In the genomic region with DNA sequence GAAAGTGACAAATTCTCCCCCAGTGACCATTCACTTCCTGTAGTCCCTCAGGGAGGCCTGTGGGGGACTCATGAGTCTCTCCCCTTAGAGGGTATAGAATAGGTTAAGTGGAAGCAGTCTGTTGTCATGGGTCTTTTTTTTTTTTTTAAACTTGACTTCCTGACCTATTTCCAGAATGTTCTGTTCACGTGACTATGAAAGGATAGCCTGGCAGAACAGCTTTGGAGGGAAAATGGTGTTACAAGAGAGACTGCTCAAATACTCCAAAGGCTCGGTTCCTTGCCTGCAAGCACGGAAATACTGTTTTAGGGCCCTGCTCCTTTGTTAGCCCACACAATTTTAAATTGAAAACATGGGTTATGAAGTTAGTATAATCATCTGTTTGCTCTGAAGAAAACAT, we compare ENCODE assay signal across 28 mouse cellular contexts.
DNase-seq lines count a peak whose midpoint lies in the region; ATAC-seq and TF ChIP-seq lines count a peak whose summit lies in the region.
"Had no signal": no experiment of that assay in that cellular context is flagged by ENCODE, and none has a peak within 500 bp of the region (broad histone marks: within the 10 kb centered on the region; RNA-seq: fewer than 3 reads in every experiment).

No protein-coding gene starts in this region.

- H3K27me3 ChIP-seq in heart, embryonic 10.5 days (ENCODE audit: insufficient read depth, poor library complexity, severe bottlenecking) = no peaks in the 10 kb centered on the region
- H3K27me3 ChIP-seq: embryonic facial prominence, embryonic 13.5 days; hindbrain, embryonic 13.5 days had no signal

- H3K36me3 ChIP-seq in heart, embryonic 10.5 days = no peaks in the 10 kb centered on the region
- no peaks in the 10 kb centered on the region for H3K36me3 ChIP-seq in macrophage (ENCODE audit: inconsistent target)
- H3K36me3 ChIP-seq: embryonic facial prominence, embryonic 10.5 days; embryonic facial prominence, embryonic 13.5 days; hindbrain, embryonic 10.5 days; hindbrain, embryonic 13.5 days had no signal

- ATAC-seq in megakaryocyte, adult 5-6 weeks (ENCODE audit: poor library complexity, severe bottlenecking) = no peak
- ATAC-seq: activated CD4-positive, CD25-positive, alpha-beta regulatory T cell, adult 4 months; CD4-positive, CD25-positive, alpha-beta regulatory T cell, adult 4 months; forebrain, embryonic 14.5 days; forebrain, postnatal 0 days; hindbrain, embryonic 16.5 days had no signal

- H3K4me3 ChIP-seq in heart, embryonic 10.5 days = no peak overlapping the region
- no peak overlapping the region for H3K4me3 ChIP-seq in bone marrow macrophage, adult 2 months (ENCODE audit: insufficient read depth, low read length)
- no peak overlapping the region for H3K4me3 ChIP-seq in macrophage (ENCODE audit: inconsistent target)
- H3K4me3 ChIP-seq: embryonic facial prominence, embryonic 10.5 days; embryonic facial prominence, embryonic 13.5 days; heart, adult 2 months; hindbrain, embryonic 10.5 days; hindbrain, embryonic 13.5 days had no signal

- H3K27ac ChIP-seq in heart, embryonic 10.5 days = 0 out of 2 replicates have a peak overlapping the region, but pooled peaks have one; percentile 13
- H3K27ac ChIP-seq in bone marrow macrophage, adult 2 months (ENCODE audit: insufficient read depth, low read depth, low read length) = peak overlapping the region; percentile 46
- peak overlapping the region; percentile 33 for H3K27ac ChIP-seq in macrophage
- H3K27ac ChIP-seq: embryonic facial prominence, embryonic 10.5 days; embryonic facial prominence, embryonic 13.5 days; heart, adult 2 months; hindbrain, embryonic 10.5 days; hindbrain, embryonic 13.5 days had no signal

- H3K9me3 ChIP-seq in heart, embryonic 10.5 days = no peaks in the 10 kb centered on the region
- H3K9me3 ChIP-seq: embryonic facial prominence, embryonic 10.5 days; embryonic facial prominence, embryonic 13.5 days; hindbrain, embryonic 10.5 days; hindbrain, embryonic 13.5 days had no signal

- peaks cover 57% of the 10 kb centered on the region; the same call in 1 of the 2 replicates for H3K79me2 ChIP-seq in macrophage (ENCODE audit: inconsistent target)

- 68% methylated on average over 3 of the region's 3 CpGs for WGBS in heart, embryonic 10.5 days
- WGBS in macrophage (ENCODE audit: missing documents) = 90% methylated on average over 3 of the region's 3 CpGs

- intact Hi-C loops in heart, postnatal 25 days (cut with DNase I) = no loop called here

- no peak for DNase-seq in heart, embryonic 10.5 days (ENCODE audit: low spot score)
- DNase-seq in heart, postnatal 25 days (ENCODE audit: low spot score) = no peak
- no peak for DNase-seq in left cerebral cortex, adult 8-10 months (ENCODE audit: low spot score in 2 of 2)
- no peak for DNase-seq in testis, postnatal 10 days (ENCODE audit: low spot score)
- DNase-seq in frontal cortex, adult 2 months (ENCODE audit: extremely low spot score in 1 of 2, low spot score in 1 of 2) = no peak
- DNase-seq: adrenal gland, postnatal 10 days; adrenal gland, postnatal 36 days; B cell, adult 2 months; cerebellum, adult 11 months; cerebellum, adult 2 months; cerebellum, adult 9-11 months; cerebellum, postnatal 36 days; embryo, embryonic 11 days; forebrain, postnatal 0 days; gastrocnemius, postnatal 25 days; heart, adult 2 months; heart, postnatal 36 days had no signal

- TF ChIP-seq CTCF in bone marrow macrophage, adult 2 months (IDR thresholded peaks at IDR 0.05; ENCODE audit: low read depth, low read length) = no peak

- peaks cover 33% of the 10 kb centered on the region for H3K4me1 ChIP-seq in heart, embryonic 10.5 days
- peaks cover 45% of the 10 kb centered on the region for H3K4me1 ChIP-seq in bone marrow macrophage, adult 2 months (ENCODE audit: control insufficient read depth, insufficient read depth, low read length)

- no peak for TF ChIP-seq POLR2A in bone marrow macrophage, adult 2 months (IDR thresholded peaks at IDR 0.05; ENCODE audit: borderline replicate concordance, low read depth, low read length)
